Mouse (Mus musculus) E14TG2a.4 (cell line): Measurements from ENCODE around the gene Mast4.

ENCODE experiments used
- CTCF ChIP-seq: conservative IDR thresholded peaks from 2 replicates; pipeline ENCODE4 v1.5.1; 2014; ENCODE audit warnings: low read length
- NANOG ChIP-seq: IDR thresholded peaks from 2 replicates; pipeline ENCODE4 v1.6.1; 2014; ENCODE audit warnings: borderline replicate concordance, low read length, mixed read lengths
- POU5F1 ChIP-seq: IDR thresholded peaks from 2 replicates; pipeline ENCODE4 v1.6.1; 2014; ENCODE audit warnings: low read length, borderline replicate concordance

DNA sequence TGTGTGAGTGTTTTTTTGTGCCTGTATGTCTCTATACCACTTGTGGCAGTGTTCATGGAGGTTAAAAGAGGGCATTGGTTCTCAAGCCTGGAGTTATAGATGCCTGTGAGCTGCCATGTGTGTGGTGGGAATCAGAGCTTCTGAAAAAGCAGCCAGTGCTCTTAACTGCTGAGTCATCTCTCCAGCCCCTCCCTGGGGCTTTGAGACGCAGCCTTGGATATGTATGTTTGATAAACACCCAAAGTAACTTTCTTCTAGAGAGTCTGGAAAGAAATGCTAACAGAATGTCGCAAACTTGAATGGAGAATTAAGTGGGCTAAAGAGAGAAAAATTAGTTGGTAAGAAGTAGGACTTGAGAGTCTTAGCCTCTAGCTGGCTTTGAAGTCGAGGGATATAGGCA, 606.3 kb downstream of the Mast4 start:
- no peak for TF ChIP-seq CTCF
- TF ChIP-seq NANOG: no peak
- no peak for TF ChIP-seq POU5F1
